Mouse (Mus musculus) limb, embryonic 14.5 days (tissue): ENCODE data around the gene Rnf19b. TPM values are rescaled to one million over a fixed set of nuclear protein-coding genes. Genes with fewer than 3 reads are reported as not detected.

ENCODE experiments used
- ATAC-seq: fragments of 200-750 bp; cut with Nextera tagmentation; 2 replicates; pipeline ENCODE4 v1.8.0; 2017; ENCODE audit warnings: low read depth, moderate number of reproducible peaks, moderate TSS enrichment; ENCODE audit not compliant: low FRiP score
- DNase-seq: peaks from one replicate; pipeline ENCODE4 v3.0.0-alpha.2; 2015; ENCODE audit warnings: low spot score
- H3K27ac ChIP-seq: fragments of 300-500 bp; sonication (generic); replicated peaks from 2 replicates; pipeline ENCODE4 v1.5.1; 2014; ENCODE audit warnings: low read depth, mild to moderate bottlenecking, low read length, moderate library complexity, mixed read lengths
- H3K27me3 ChIP-seq: fragments of 300-500 bp; sonication (generic); 2 replicates; pipeline ENCODE4 v1.6.1; 2014; ENCODE audit warnings: low read length, mixed read lengths; ENCODE audit not compliant: control insufficient read depth, insufficient read depth
- H3K36me3 ChIP-seq: fragments of 300-500 bp; sonication (generic); 2 replicates; pipeline ENCODE4 v1.6.1; 2014; ENCODE audit warnings: mild to moderate bottlenecking, low read length, moderate library complexity, mixed read lengths; ENCODE audit not compliant: control insufficient read depth, insufficient read depth
- H3K4me1 ChIP-seq: fragments of 300-500 bp; sonication (generic); 2 replicates; pipeline ENCODE4 v1.6.1; 2014; ENCODE audit warnings: antibody characterized with exemption, low read length, mixed read lengths; ENCODE audit not compliant: control insufficient read depth, insufficient read depth
- H3K4me2 ChIP-seq: fragments of 300-500 bp; sonication (generic); replicated peaks from 2 replicates; pipeline ENCODE4 v1.6.1; 2014; ENCODE audit warnings: low read depth, mild to moderate bottlenecking, low read length, moderate library complexity; ENCODE audit not compliant: severe bottlenecking
- H3K4me3 ChIP-seq: fragments of 300-500 bp; sonication (generic); replicated peaks from 2 replicates; pipeline ENCODE4 v1.5.1; 2014; ENCODE audit warnings: low read length
- H3K9ac ChIP-seq: fragments of 300-500 bp; sonication (generic); 2 replicates; pipeline ENCODE4 v1.6.1; 2014; ENCODE audit warnings: mild to moderate bottlenecking, low read depth, low read length, moderate library complexity; ENCODE audit not compliant: severe bottlenecking
- H3K9me3 ChIP-seq: fragments of 300-500 bp; sonication (generic); 2 replicates; pipeline ENCODE4 v1.6.1; 2016; ENCODE audit warnings: low read length; ENCODE audit not compliant: control insufficient read depth
- POLR2A ChIP-seq: fragments of 200-500 bp; IDR thresholded peaks from 2 replicates; pipeline ENCODE4 v1.8.0; 2012; ENCODE audit warnings: inconsistent platforms, mild to moderate bottlenecking, moderate library complexity, borderline replicate concordance; ENCODE audit not compliant: insufficient read depth, insufficient read length; ENCODE audit errors: extremely low read depth
- WGBS: fragments of 180-500 bp; shearing (Covaris S2); extraction: QIAGEN DNeasy Blood & Tissue Kit; methylation state at CpG from one replicate; pipeline ENCODE4 v1.1.7; 2014; 5-methylcytosine and 5-hydroxymethylcytosine counted together
- polyA plus RNA-seq, 2 experiments: library from polyadenylated mRNA; depleted of rRNA in 1 of 2; stranded (reverse) in 1 of 2; unstranded in 1 of 2; fragments of >200 nt; fragmentation: Nextera tagmentation in 1 of 2; extraction: Ambion mirVana in 1 of 2; gene quantifications; 2 replicates each; pipeline versions ENCODE4 v1.2.1 to v1.2.3; 2012 to 2014

Gene Rnf19b
- polyA plus RNA-seq, 2 experiments, result 9.9 to 28.1 TPM

DNA sequence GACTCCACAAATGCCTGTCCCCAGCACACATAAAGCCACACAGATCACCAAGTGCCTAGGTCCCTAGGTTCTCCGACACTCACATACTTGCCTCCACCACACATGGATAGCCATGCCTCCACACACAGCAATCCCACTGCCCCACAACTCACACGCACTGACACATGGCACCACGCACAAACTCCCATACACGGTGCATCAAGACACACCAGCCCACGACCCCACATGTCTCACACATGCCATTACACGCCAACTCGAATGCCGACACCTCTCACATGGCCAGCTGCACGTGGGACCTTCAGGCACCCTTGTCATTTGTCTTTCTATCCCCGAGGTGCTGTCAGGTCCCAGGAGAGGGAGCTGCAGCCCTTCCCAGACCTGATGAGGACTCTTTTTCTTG lies 61.6 kb downstream of the Rnf19b start:
- DNase-seq, result no peak
- no peaks in the 10 kb centered on the region for H3K36me3 ChIP-seq
- H3K4me3 ChIP-seq, result no peak overlapping the region
- TF ChIP-seq POLR2A, result no peak
- peaks cover 39% of the 10 kb centered on the region for H3K27me3 ChIP-seq
- H3K9me3 ChIP-seq, result no peaks in the 10 kb centered on the region
- peaks cover 11% of the 10 kb centered on the region for H3K4me1 ChIP-seq
- H3K4me2 ChIP-seq, result no peak overlapping the region
- no peak for ATAC-seq
- 70% methylated on average over 10 of the region's 10 CpGs for WGBS
- no peak overlapping the region for H3K27ac ChIP-seq
- no peak overlapping the region for H3K9ac ChIP-seq

DNA sequence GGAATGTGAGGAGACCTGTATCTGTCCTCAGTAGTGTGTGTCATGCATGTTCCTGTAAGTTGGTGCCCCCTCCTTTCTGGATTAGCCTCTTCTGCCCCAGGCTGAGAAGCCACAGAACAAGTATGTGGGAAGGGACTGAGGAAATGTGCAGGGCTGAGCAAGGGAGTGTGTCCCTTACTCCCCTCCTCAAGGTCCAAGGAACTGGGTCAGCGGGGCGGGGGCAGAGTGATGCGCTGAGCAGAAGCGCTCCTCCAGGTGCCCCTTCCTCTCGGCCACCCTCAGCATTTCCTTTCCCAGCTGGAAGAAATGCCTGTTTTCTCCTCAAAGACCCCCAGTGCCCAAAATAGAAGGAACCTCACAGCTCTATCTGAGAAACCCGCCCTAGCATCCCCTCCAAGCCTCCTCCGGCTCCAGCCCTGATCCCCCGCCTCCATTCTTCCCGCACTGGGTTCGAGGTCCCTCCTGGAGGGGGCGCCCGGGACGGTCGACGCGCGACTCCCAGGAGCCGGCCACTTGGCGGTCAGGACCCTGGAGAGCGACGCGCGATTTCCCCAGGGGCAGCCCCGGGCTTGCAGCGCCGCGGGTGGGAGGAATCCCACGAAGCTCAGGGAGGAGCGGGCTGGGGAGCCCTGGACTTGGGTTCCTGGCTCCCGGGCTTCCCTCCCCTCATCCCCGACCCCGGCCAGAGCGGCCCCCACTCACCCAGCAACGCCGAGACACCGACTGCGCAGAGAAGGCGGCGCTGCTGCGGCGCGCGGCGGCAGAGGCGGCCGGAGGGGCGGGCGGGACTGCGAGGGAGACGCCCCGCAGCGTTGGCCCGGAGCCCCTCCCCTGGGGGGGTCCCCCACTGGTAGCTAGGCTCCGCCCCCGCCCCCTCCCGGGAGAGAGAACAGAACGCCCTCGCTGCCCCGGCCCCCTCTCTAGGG lies 62.7 kb downstream of the Rnf19b start:
- H3K27me3 ChIP-seq, result peaks cover 44% of the 10 kb centered on the region

GRCm38 (mm10) chr4:129121569-129122086 lies 63.6 kb downstream of the Rnf19b start, which contains the start of gene Hpca:
Hpca (minus strand) TSS chr4:129122036.
- no peaks in the 10 kb centered on the region for H3K36me3 ChIP-seq
- peaks cover 48% of the 10 kb centered on the region for H3K27me3 ChIP-seq
- H3K9ac ChIP-seq, result peak within 1 kb of the TSS; percentile 40
- no peak for TF ChIP-seq POLR2A
- no peak within 1 kb of the TSS for H3K27ac ChIP-seq
- WGBS, result 1% methylated on average over 8 of the region's 17 CpGs
- DNase-seq, result no peak
- H3K4me3 ChIP-seq, result peak within 1 kb of the TSS; percentile 43
- peak within 1 kb of the TSS; percentile 88 for H3K4me2 ChIP-seq
- H3K9me3 ChIP-seq, result no peaks in the 10 kb centered on the region
- no peak for ATAC-seq
- H3K4me1 ChIP-seq, result peaks cover 16% of the 10 kb centered on the region

More for the DNA sequence above, 62.7 kb downstream of the Rnf19b start:
- peaks cover 16% of the 10 kb centered on the region for H3K4me1 ChIP-seq
- peak overlapping the region; percentile 40 for H3K9ac ChIP-seq
- H3K4me2 ChIP-seq, result peak overlapping the region; percentile 88
- H3K4me3 ChIP-seq, result peak overlapping the region; percentile 43
- WGBS, result 2% methylated on average over 32 of the region's 59 CpGs
- H3K27ac ChIP-seq, result no peak overlapping the region
- H3K36me3 ChIP-seq, result no peaks in the 10 kb centered on the region
- DNase-seq (peak; percentile 59), ATAC-seq (peak; percentile 41)
- TF ChIP-seq POLR2A, result no peak
- no peaks in the 10 kb centered on the region for H3K9me3 ChIP-seq

- peaks cover 48% of the 10 kb centered on the region for H3K27me3 ChIP-seq
- no peak overlapping the region for H3K9ac ChIP-seq
- 38% methylated on average over 9 of the region's 9 CpGs for WGBS
- no peak overlapping the region for H3K27ac ChIP-seq
- no peak overlapping the region for H3K4me2 ChIP-seq
- no peak for TF ChIP-seq POLR2A
- no peaks in the 10 kb centered on the region for H3K9me3 ChIP-seq
- DNase-seq (no peak), ATAC-seq (no peak)
- H3K36me3 ChIP-seq, result no peaks in the 10 kb centered on the region
- no peak overlapping the region for H3K4me3 ChIP-seq
- peaks cover 16% of the 10 kb centered on the region for H3K4me1 ChIP-seq
Measured at GRCm38 (mm10) chr4:129122107-129122506, 64.0 kb downstream of the Rnf19b start.

DNA sequence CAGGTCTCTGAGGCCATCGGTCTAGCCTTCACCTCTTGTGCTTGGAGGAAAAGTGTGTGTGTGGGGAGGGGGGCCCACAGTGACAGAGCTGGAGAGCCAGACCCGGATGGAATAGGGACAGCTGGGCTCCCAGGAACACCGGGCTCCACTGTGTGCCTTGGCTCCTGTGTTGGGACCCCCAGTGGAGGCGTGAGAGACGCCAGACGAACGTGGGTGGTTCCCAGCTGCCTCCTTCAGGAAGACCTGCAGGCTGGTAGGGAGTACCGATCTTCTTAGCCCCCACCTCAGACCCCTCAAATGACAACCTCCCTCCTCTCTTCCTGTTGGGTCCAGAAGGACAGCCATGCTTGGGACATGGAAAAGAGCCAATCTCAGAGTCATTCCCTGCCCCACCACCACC lies 64.6 kb downstream of the Rnf19b start:
- Histone ChIP-seq H3K9ac (no peak overlapping the region), H3K27me3 (peaks cover 48% of the 10 kb centered on the region), H3K4me2 (no peak overlapping the region), H3K4me3 (no peak overlapping the region), H3K4me1 (peaks cover 16% of the 10 kb centered on the region), H3K27ac (no peak overlapping the region), H3K9me3 (no peaks in the 10 kb centered on the region), H3K36me3 (no peaks in the 10 kb centered on the region)
- WGBS, result 32% methylated on average over 6 of the region's 8 CpGs
- no peak for ATAC-seq
- TF ChIP-seq POLR2A, result no peak
- DNase-seq, result no peak
